Comparison of ENCODE assay signal across 21 mouse cellular contexts in the genomic region with DNA sequence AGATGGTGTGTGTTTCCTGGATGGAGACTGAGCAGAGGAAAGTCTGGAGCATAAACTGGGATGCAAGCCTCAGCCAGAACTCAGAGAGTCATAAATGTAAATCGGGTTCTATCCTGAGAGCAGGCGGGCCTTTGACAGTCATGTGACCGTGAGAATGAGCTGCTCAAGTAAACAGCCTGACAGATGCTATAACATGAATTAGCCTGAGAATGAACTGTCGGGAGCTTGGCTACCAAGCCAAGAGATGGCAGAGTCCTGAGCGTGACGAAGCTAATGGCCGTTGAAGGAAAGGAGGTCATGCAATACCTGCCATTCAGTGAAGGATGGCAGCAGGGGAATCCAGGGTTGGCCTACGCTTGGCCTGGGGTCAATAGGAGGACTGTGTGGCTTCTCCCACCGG. TPM values are rescaled to one million over a fixed set of nuclear protein-coding genes. Genes with fewer than 3 reads are reported as not detected.
DNase-seq lines count a peak whose midpoint lies in the region; ATAC-seq and TF ChIP-seq lines count a peak whose summit lies in the region.
"Had no signal": no experiment of that assay in that cellular context is flagged by ENCODE, and none has a peak within 500 bp of the region (broad histone marks: within the 10 kb centered on the region; RNA-seq: fewer than 3 reads in every experiment).

No protein-coding gene starts in this region.

- no peak overlapping the region for H3K9ac ChIP-seq in hindbrain, embryonic 14.5 days
- no peak overlapping the region for H3K9ac ChIP-seq in midbrain, postnatal 0 days (replicated peaks; ENCODE audit: low read length, poor library complexity, severe bottlenecking)
- H3K9ac ChIP-seq: hindbrain, embryonic 15.5 days; limb, embryonic 13.5 days; liver, embryonic 15.5 days; midbrain, embryonic 15.5 days had no signal

- ATAC-seq in hindbrain, embryonic 14.5 days (ENCODE audit: low FRiP score): 0 out of 2 replicates have a peak, but pooled peaks have one; percentile 31
- no peak for ATAC-seq in midbrain, postnatal 0 days (ENCODE audit: low FRiP score)
- no peak for ATAC-seq in activated CD4-positive, CD25-positive, alpha-beta regulatory T cell, adult 4 months
- ATAC-seq: lung, postnatal 0 days; midbrain, embryonic 15.5 days had no signal

- no peak for TF ChIP-seq CTCF in midbrain, postnatal 0 days (IDR thresholded peaks at IDR 0.05)

- H3K36me3 ChIP-seq in hindbrain, embryonic 14.5 days (replicated peaks; ENCODE audit: control insufficient read depth, insufficient read depth): no peaks in the 10 kb centered on the region
- H3K36me3 ChIP-seq in hindbrain, embryonic 10.5 days: no peaks in the 10 kb centered on the region
- no peaks in the 10 kb centered on the region for H3K36me3 ChIP-seq in midbrain, postnatal 0 days (ENCODE audit: insufficient read depth, low read length)
- H3K36me3 ChIP-seq in midbrain, embryonic 10.5 days: no peaks in the 10 kb centered on the region
- H3K36me3 ChIP-seq: hindbrain, embryonic 15.5 days; limb, embryonic 13.5 days; liver, embryonic 15.5 days; midbrain, embryonic 15.5 days had no signal

- 68% methylated on average over 9 of the region's 9 CpGs for WGBS in hindbrain, embryonic 14.5 days
- 75% methylated on average over 9 of the region's 9 CpGs for WGBS in hindbrain, embryonic 10.5 days
- 78% methylated on average over 9 of the region's 9 CpGs for WGBS in midbrain, postnatal 0 days
- WGBS in midbrain, embryonic 10.5 days: 89% methylated on average over 9 of the region's 9 CpGs

- no peak overlapping the region for H3K4me3 ChIP-seq in hindbrain, embryonic 14.5 days (replicated peaks; ENCODE audit: low read length)
- no peak overlapping the region for H3K4me3 ChIP-seq in hindbrain, embryonic 10.5 days
- no peak overlapping the region for H3K4me3 ChIP-seq in midbrain, postnatal 0 days (ENCODE audit: low read depth, low read length)
- no peak overlapping the region for H3K4me3 ChIP-seq in midbrain, embryonic 10.5 days
- H3K4me3 ChIP-seq: hindbrain, embryonic 15.5 days; limb, embryonic 13.5 days; liver, embryonic 15.5 days; midbrain, embryonic 15.5 days had no signal

- DNase-seq in cerebellum, postnatal 10 days: peak; percentile 34 to 40
- DNase-seq in cerebellum, adult 18-20 months: no peak
- DNase-seq in hindbrain, embryonic 14.5 days (ENCODE audit: low spot score): no peak
- DNase-seq in hindbrain, embryonic 10.5 days (ENCODE audit: low spot score): no peak
- DNase-seq in midbrain, postnatal 0 days (ENCODE audit: low spot score): peak; percentile 5
- DNase-seq in midbrain, embryonic 10.5 days (ENCODE audit: low spot score): no peak
- no peak for DNase-seq in thymus, postnatal 36 days
- DNase-seq: adrenal gland, adult 2 months; cerebellum, adult 9-10 months; gastrocnemius, postnatal 14 days; kidney, adult 2 months; right cerebral cortex, postnatal 25 days; thymus, postnatal 25 days had no signal

- no peaks in the 10 kb centered on the region for H3K9me3 ChIP-seq in hindbrain, embryonic 14.5 days (ENCODE audit: control insufficient read depth, low read length)
- H3K9me3 ChIP-seq in hindbrain, embryonic 10.5 days: no peaks in the 10 kb centered on the region
- no peaks in the 10 kb centered on the region for H3K9me3 ChIP-seq in midbrain, postnatal 0 days (ENCODE audit: low read length)
- H3K9me3 ChIP-seq in midbrain, embryonic 10.5 days (replicated peaks): no peaks in the 10 kb centered on the region
- H3K9me3 ChIP-seq: hindbrain, embryonic 15.5 days; limb, embryonic 13.5 days; liver, embryonic 15.5 days; midbrain, embryonic 15.5 days had no signal

- no peak overlapping the region for H3K4me2 ChIP-seq in hindbrain, embryonic 14.5 days (replicated peaks)
- H3K4me2 ChIP-seq in midbrain, postnatal 0 days (ENCODE audit: low read depth, low read length, poor library complexity, severe bottlenecking): no peak overlapping the region
- H3K4me2 ChIP-seq: hindbrain, embryonic 15.5 days; limb, embryonic 13.5 days; liver, embryonic 15.5 days; midbrain, embryonic 15.5 days had no signal

- no peaks in the 10 kb centered on the region for H3K4me1 ChIP-seq in hindbrain, embryonic 14.5 days (replicated peaks; ENCODE audit: control insufficient read depth, insufficient read depth, low read length)
- peaks cover 3% of the 10 kb centered on the region; the same call in 1 of the 2 replicates for H3K4me1 ChIP-seq in hindbrain, embryonic 10.5 days (replicated peaks)
- no peaks in the 10 kb centered on the region; the same call in 1 of the 2 replicates for H3K4me1 ChIP-seq in midbrain, postnatal 0 days (ENCODE audit: insufficient read depth, low read length)
- peaks cover 3% of the 10 kb centered on the region; the same call in 1 of the 2 replicates for H3K4me1 ChIP-seq in midbrain, embryonic 10.5 days
- H3K4me1 ChIP-seq: hindbrain, embryonic 15.5 days; liver, embryonic 15.5 days; midbrain, embryonic 15.5 days had no signal

- no peaks in the 10 kb centered on the region for H3K27me3 ChIP-seq in hindbrain, embryonic 14.5 days (ENCODE audit: control insufficient read depth, insufficient read depth, low read length)
- H3K27me3 ChIP-seq in hindbrain, embryonic 10.5 days (ENCODE audit: insufficient read depth, poor library complexity, severe bottlenecking): no peaks in the 10 kb centered on the region
- H3K27me3 ChIP-seq in midbrain, postnatal 0 days (ENCODE audit: insufficient read depth, low read length): no peaks in the 10 kb centered on the region
- H3K27me3 ChIP-seq in midbrain, embryonic 10.5 days (ENCODE audit: low read depth, poor library complexity, severe bottlenecking): no peaks in the 10 kb centered on the region
- H3K27me3 ChIP-seq: hindbrain, embryonic 15.5 days; limb, embryonic 13.5 days; liver, embryonic 15.5 days; midbrain, embryonic 15.5 days had no signal

- H3K27ac ChIP-seq in hindbrain, embryonic 14.5 days: no peak overlapping the region
- no peak overlapping the region for H3K27ac ChIP-seq in hindbrain, embryonic 10.5 days
- H3K27ac ChIP-seq in midbrain, postnatal 0 days (ENCODE audit: low read depth, low read length): no peak overlapping the region
- H3K27ac ChIP-seq in midbrain, embryonic 10.5 days (replicated peaks): no peak overlapping the region
- H3K27ac ChIP-seq: hindbrain, embryonic 15.5 days; limb, embryonic 13.5 days; liver, embryonic 15.5 days; midbrain, embryonic 15.5 days had no signal

RNA-seq across cellular contexts. Expression of a gene that starts 13.2 kb away (rescaled TPM):
- polyA plus RNA-seq in hindbrain, embryonic 14.5 days (2014; fragmentation: Nextera tagmentation; extraction: Ambion mirVana): 0.39 and 0.54 TPM in 2 replicates
- polyA plus RNA-seq in hindbrain, embryonic 10.5 days (2016; fragmentation: Nextera tagmentation; extraction: Ambion mirVana): 0.05 and 0.07 TPM in 2 replicates
- 0.05 and 0.71 TPM in 2 replicates for total RNA-seq in midbrain, postnatal 0 days (2014; rRNA removed)
- 0.21 and 0.45 TPM in 2 replicates for polyA plus RNA-seq in midbrain, postnatal 0 days (2015; fragmentation: Nextera tagmentation; extraction: Ambion mirVana)
- polyA plus RNA-seq in midbrain, embryonic 10.5 days (2016; fragmentation: Nextera tagmentation; extraction: Ambion mirVana): 0.11 TPM in 1 of 2 replicates, not detected in the other
- polyA plus RNA-seq in activated CD4-positive, CD25-positive, alpha-beta regulatory T cell, adult 4 months (2017; shearing (Covaris generic)): not detected
- total RNA-seq: heart, adult 8-10 months; megakaryocyte progenitor cell, adult 5-6 weeks had no signal
- polyA plus RNA-seq: adrenal gland, adult 2 months had no signal

Comparison
In these comparisons a context has a peak if more than half of its experiments do, and no peak if none do; other contexts are left out.
1. DNase-seq: peak in cerebellum, postnatal 10 days (2 of 2) and midbrain, postnatal 0 days (single experiment); none in cerebellum, adult 18-20 months (0 of 2), hindbrain, embryonic 14.5 days (single experiment), hindbrain, embryonic 10.5 days (single experiment), midbrain, embryonic 10.5 days (single experiment) and thymus, postnatal 36 days (0 of 2).